Mouse (Mus musculus): ENCODE results near the gene Prr14. TPM values are rescaled to one million over a fixed set of nuclear protein-coding genes. Genes with fewer than 3 reads are reported as not detected.

Prr14 gene
- polyA plus RNA-seq, 1 experiment from 2014 or later, result 50.9 TPM

GRCm38 (mm10) chr7:127519284-127519683, 59.9 kb downstream of the Prr14 start, which contains the start of gene Gm42715:
TSS of gene Gm42715 (plus strand) at chr7:127519584.
- Histone ChIP-seq H3K4me2 (replicated peaks) (no peak within 1 kb of the TSS), H3K27me3 (no peaks in the 10 kb centered on the region), H3K4me1 (peaks cover 5% of the 10 kb centered on the region; the same call in 1 of the 2 replicates), H3K9me3 (no peaks in the 10 kb centered on the region), H3K4me3 (no peak within 1 kb of the TSS), H3K36me3 (peaks cover 87% of the 10 kb centered on the region), H3K27ac (replicated peaks) (no peak within 1 kb of the TSS), H3K9ac (replicated peaks) (no peak within 1 kb of the TSS)
- 95% methylated on average over 3 of the region's 3 CpGs for WGBS
- no peak for ATAC-seq (replicated peaks)

Small RNA genes within 50 kb of the gene (microRNA-seq; reads per million reads assigned to microRNA genes)
- not detected for gene Gm47278
- gene Mir7060, result not detected

Other genes starting within 250 kb of the Prr14 start
- gene Zfp553, start 226.6 kb upstream of the Prr14 start, polyA plus RNA-seq (2015; fragmentation: Nextera tagmentation; extraction: Ambion mirVana), result 70.7 and 71.5 TPM in 2 replicates
- 21.8 and 27.8 TPM in 2 replicates for gene Sept1, start 226.5 kb upstream of the Prr14 start, polyA plus RNA-seq (2015; fragmentation: Nextera tagmentation; extraction: Ambion mirVana)
- 65.2 and 65.9 TPM in 2 replicates for gene Zfp771, start 215.3 kb upstream of the Prr14 start, polyA plus RNA-seq (2015; fragmentation: Nextera tagmentation; extraction: Ambion mirVana)
- gene Dctpp1, start 198.9 kb upstream of the Prr14 start, polyA plus RNA-seq (2015; fragmentation: Nextera tagmentation; extraction: Ambion mirVana), result 159 and 166 TPM in 2 replicates
- 48.7 and 49.5 TPM in 2 replicates for gene Sephs2, start 185.6 kb upstream of the Prr14 start, polyA plus RNA-seq (2015; fragmentation: Nextera tagmentation; extraction: Ambion mirVana)
- 0.22 and 0.28 TPM in 2 replicates for gene Itgal, start 163.4 kb upstream of the Prr14 start, polyA plus RNA-seq (2015; fragmentation: Nextera tagmentation; extraction: Ambion mirVana)
- 12.1 and 12.7 TPM in 2 replicates for gene Zfp768, start 114.0 kb upstream of the Prr14 start, polyA plus RNA-seq (2015; fragmentation: Nextera tagmentation; extraction: Ambion mirVana)
- 7.6 and 8.9 TPM in 2 replicates for gene Zfp747, start 83.6 kb upstream of the Prr14 start, polyA plus RNA-seq (2015; fragmentation: Nextera tagmentation; extraction: Ambion mirVana)
- 4.8 and 5.5 TPM in 2 replicates for gene 9130019O22Rik, start 72.4 kb upstream of the Prr14 start, polyA plus RNA-seq (2015; fragmentation: Nextera tagmentation; extraction: Ambion mirVana)
- gene E430018J23Rik, start 66.0 kb upstream of the Prr14 start, polyA plus RNA-seq (2015; fragmentation: Nextera tagmentation; extraction: Ambion mirVana), result 5.4 and 5.9 TPM in 2 replicates
- gene Zfp764, start 52.8 kb upstream of the Prr14 start, polyA plus RNA-seq (2015; fragmentation: Nextera tagmentation; extraction: Ambion mirVana), result 4.6 and 6.1 TPM in 2 replicates
- gene Zfp688, start 37.5 kb upstream of the Prr14 start, polyA plus RNA-seq (2015; fragmentation: Nextera tagmentation; extraction: Ambion mirVana), result 27.8 and 29.5 TPM in 2 replicates
- 16.2 and 17.1 TPM in 2 replicates for gene Zfp689, start 10.5 kb upstream of the Prr14 start, polyA plus RNA-seq (2015; fragmentation: Nextera tagmentation; extraction: Ambion mirVana)
- gene Fbrs, start 19.6 kb downstream of the Prr14 start, polyA plus RNA-seq (2015; fragmentation: Nextera tagmentation; extraction: Ambion mirVana), result 12.7 and 13.2 TPM in 2 replicates
- 54.1 and 64.2 TPM in 2 replicates for gene Srcap, start 52.4 kb downstream of the Prr14 start, polyA plus RNA-seq (2015; fragmentation: Nextera tagmentation; extraction: Ambion mirVana)
- gene Gm42715, start 60.0 kb downstream of the Prr14 start, polyA plus RNA-seq (2015; fragmentation: Nextera tagmentation; extraction: Ambion mirVana), result 17.2 and 17.7 TPM in 2 replicates
- gene Tmem265, start 101.8 kb downstream of the Prr14 start, polyA plus RNA-seq (2015; fragmentation: Nextera tagmentation; extraction: Ambion mirVana), result 3.7 and 5.3 TPM in 2 replicates
- 59.7 and 62.3 TPM in 2 replicates for gene Phkg2, start 113.7 kb downstream of the Prr14 start, polyA plus RNA-seq (2015; fragmentation: Nextera tagmentation; extraction: Ambion mirVana)
- gene Ccdc189, start 129.0 kb downstream of the Prr14 start, polyA plus RNA-seq (2015; fragmentation: Nextera tagmentation; extraction: Ambion mirVana), result 11.8 TPM in 2 replicates
- 51.1 and 52.4 TPM in 2 replicates for gene Rnf40, start 129.2 kb downstream of the Prr14 start, polyA plus RNA-seq (2015; fragmentation: Nextera tagmentation; extraction: Ambion mirVana)
- gene Zfp629, start 156.2 kb downstream of the Prr14 start, polyA plus RNA-seq (2015; fragmentation: Nextera tagmentation; extraction: Ambion mirVana), result 18.7 and 18.9 TPM in 2 replicates
- gene Bcl7c, start 249.3 kb downstream of the Prr14 start, polyA plus RNA-seq (2015; fragmentation: Nextera tagmentation; extraction: Ambion mirVana), result 43.1 and 47.9 TPM in 2 replicates

All from forebrain, embryonic 15.5 days (tissue).